In the genomic region with DNA sequence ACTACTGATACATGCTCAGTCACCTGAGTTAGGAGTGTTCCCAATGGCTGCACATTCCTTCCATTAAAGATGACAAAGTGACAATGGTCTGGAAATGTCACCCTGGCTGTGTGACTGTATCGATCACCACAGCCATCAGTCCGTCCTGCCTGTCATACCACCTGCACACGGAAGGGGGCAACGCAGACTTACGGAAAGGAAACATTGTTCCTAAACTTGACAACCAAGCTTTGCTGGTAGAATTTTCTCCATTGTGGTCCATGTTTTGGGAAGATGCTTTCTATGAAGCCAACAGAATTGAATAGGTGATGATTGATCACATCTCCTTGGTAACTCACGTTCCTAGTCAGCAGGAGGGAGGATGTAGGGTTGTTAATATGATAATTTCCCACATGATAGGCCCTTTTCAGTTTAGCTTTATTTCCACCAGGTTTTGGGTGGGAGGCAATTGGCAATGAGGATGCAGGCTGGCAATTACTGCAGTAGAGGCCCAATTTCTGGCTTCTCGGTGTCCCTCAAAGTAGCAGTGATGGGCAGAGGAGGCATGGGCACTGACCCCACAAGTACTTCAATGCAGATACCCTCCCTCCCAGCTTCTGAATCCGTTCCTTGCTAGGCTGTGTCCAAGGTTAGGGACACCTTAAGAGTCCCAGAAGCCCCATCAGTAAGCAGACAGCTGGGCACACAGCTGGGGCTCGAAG, we compare ENCODE assay signal across 8 mouse cellular contexts. TPM values are rescaled to one million over a fixed set of nuclear protein-coding genes. Genes with fewer than 3 reads are reported as not detected.
DNase-seq lines count a peak whose midpoint lies in the region; TF ChIP-seq lines count a peak whose summit lies in the region.

No protein-coding gene starts in this region.

- peak; percentile 97 for TF ChIP-seq CTCF in layer of hippocampus, adult 2 months (conservative IDR thresholded peaks at IDR 0.05)

- DNase-seq in 3T3-L1 (ENCODE audit: low read depth, low spot score), result peak; percentile 74
- peak; percentile 90 for DNase-seq in CD4-positive, CD25-positive, alpha-beta regulatory T cell, adult 2 months (ENCODE audit: low read depth, low spot score)
- peak; percentile 77 for DNase-seq in cerebellum, adult 11-12 months
- peak; percentile 62 for DNase-seq in gastrocnemius, postnatal 10 days
- peak; percentile 75 to 83 for DNase-seq in layer of hippocampus, adult 2 months (ENCODE audit: low spot score in 2 of 2)
- DNase-seq in lung, postnatal 36 days, result peak; percentile 90
- peak; percentile 60 to 71 for DNase-seq in right cerebral cortex, postnatal 36 days (ENCODE audit: low spot score in 2 of 2)
- no peak for DNase-seq in yolk sac, embryonic 10.5 days (ENCODE audit: low spot score)

- H3K27ac ChIP-seq in layer of hippocampus, adult 2 months, result peak overlapping the region; percentile 97

- H3K4me3 ChIP-seq in layer of hippocampus, adult 2 months, result no peak overlapping the region; the same call in 1 of the 2 replicates

RNA-seq across cellular contexts. Expression of a gene that starts 2.1 kb away (rescaled TPM):
- 1 to 10 TPM; 6.3 to 8.9 TPM for total RNA-seq in gastrocnemius, postnatal 10 days (2021)
- 100 to 1,000 TPM; 142 to 156 TPM for total RNA-seq in layer of hippocampus, adult 2 months (2021)

RNA-seq across cellular contexts. Expression of a gene that starts 36.6 kb away (rescaled TPM):
- total RNA-seq in gastrocnemius, postnatal 10 days (2021), result 1 to 10 TPM; 5.8 to 6.7 TPM
- total RNA-seq in layer of hippocampus, adult 2 months (2021), result 10 to 100 TPM in 1 of 2 experiments, 1 to 10 TPM in 1; 9.7 to 16.0 TPM

RNA-seq across cellular contexts. Expression of a gene that starts 39.5 kb away (rescaled TPM):
- not detected for total RNA-seq in gastrocnemius, postnatal 10 days (2021)
- 1 to 10 TPM; 1.5 to 2.0 TPM for total RNA-seq in layer of hippocampus, adult 2 months (2021)

RNA-seq across cellular contexts. Expression of a gene that starts 49.4 kb away (rescaled TPM):
- not detected for total RNA-seq in gastrocnemius, postnatal 10 days (2021)
- 1 to 10 TPM; 1.2 to 1.3 TPM for total RNA-seq in layer of hippocampus, adult 2 months (2021)

RNA-seq across cellular contexts. Expression of a gene that starts 52.8 kb away (rescaled TPM):
- 10 to 100 TPM; 24.0 to 26.7 TPM for total RNA-seq in gastrocnemius, postnatal 10 days (2021)
- 10 to 100 TPM; 48.5 to 50.8 TPM for total RNA-seq in layer of hippocampus, adult 2 months (2021)

Comparison
In these comparisons a context has a peak if more than half of its experiments do, and no peak if none do; other contexts are left out.
1. RNA of a gene that starts 2.1 kb away (total RNA-seq): 142 to 156 TPM in layer of hippocampus, adult 2 months; 6.3 to 8.9 TPM in gastrocnemius, postnatal 10 days; every median in the first group is over 10 times any median in the second.